Mouse (Mus musculus) kidney, embryonic 14.5 days (tissue): ENCODE measurements at regions not wholly inside any gene's neighbourhood (a gene's known extent, or its start where the extent isn't known, plus 50 kb on each side); places are given as distances from the start of the nearest gene placed in this dataset.

Source experiments
- ATAC-seq: fragments of 200-750 bp; cut with Nextera tagmentation; 2 replicates; pipeline ENCODE4 v1.8.0; 2017; ENCODE audit warnings: moderate number of reproducible peaks, mild to moderate bottlenecking, moderate TSS enrichment, moderate library complexity; ENCODE audit not compliant: low FRiP score, low TSS enrichment
- H3K27ac ChIP-seq: fragments of 300-500 bp; sonication (generic); 2 replicates; pipeline ENCODE4 v1.5.1; 2014; ENCODE audit warnings: low read depth, mild to moderate bottlenecking, low read length, moderate library complexity, mixed read lengths
- H3K27me3 ChIP-seq: fragments of 300-500 bp; sonication (generic); 2 replicates; pipeline ENCODE4 v1.6.1; 2014; ENCODE audit warnings: mild to moderate bottlenecking, low read length; ENCODE audit not compliant: control insufficient read depth, insufficient read depth
- H3K36me3 ChIP-seq: fragments of 300-500 bp; sonication (generic); 2 replicates; pipeline ENCODE4 v1.6.1; 2014; ENCODE audit warnings: low read length, mixed read lengths; ENCODE audit not compliant: control insufficient read depth, insufficient read depth
- H3K4me1 ChIP-seq: fragments of 300-500 bp; sonication (generic); 2 replicates; pipeline ENCODE4 v1.6.1; 2014; ENCODE audit warnings: low read length, mixed read lengths; ENCODE audit not compliant: control insufficient read depth, insufficient read depth
- H3K4me2 ChIP-seq: fragments of 300-500 bp; sonication (generic); replicated peaks from 2 replicates; pipeline ENCODE4 v1.6.1; 2014; ENCODE audit warnings: low read depth, mild to moderate bottlenecking, low read length
- H3K4me3 ChIP-seq: fragments of 300-500 bp; sonication (generic); 2 replicates; pipeline ENCODE4 v1.5.1; 2014; ENCODE audit warnings: mild to moderate bottlenecking, low read length
- H3K9ac ChIP-seq: fragments of 300-500 bp; sonication (generic); 2 replicates; pipeline ENCODE4 v1.6.1; 2014; ENCODE audit warnings: low read depth, mild to moderate bottlenecking, low read length, moderate library complexity
- H3K9me3 ChIP-seq: fragments of 300-500 bp; sonication (generic); 2 replicates; pipeline ENCODE4 v1.6.1; 2016; ENCODE audit warnings: low read length; ENCODE audit not compliant: control insufficient read depth
- WGBS: fragments of 180-500 bp; shearing (Covaris S2); extraction: QIAGEN DNeasy Blood & Tissue Kit; methylation state at CpG from one replicate; pipeline ENCODE4 v1.1.7; 2014; 5-methylcytosine and 5-hydroxymethylcytosine counted together

- 43% methylated on average over 15 of the region's 15 CpGs for WGBS
- ATAC-seq: peak; percentile 91
- Histone ChIP-seq H3K27me3 (no peaks in the 10 kb centered on the region), H3K36me3 (no peaks in the 10 kb centered on the region), H3K4me2 (no peak overlapping the region), H3K4me3 (no peak overlapping the region), H3K27ac (peak overlapping the region; percentile 53; the same call in 1 of the 2 replicates), H3K9ac (no peak overlapping the region), H3K9me3 (no peaks in the 10 kb centered on the region), H3K4me1 (peaks cover 19% of the 10 kb centered on the region; the same call in 1 of the 2 replicates)
These were observed 73.3 kb upstream of the Hmcn1 start for GRCm38 (mm10) chr1:151066379-151067128.

GRCm38 (mm10) chr1:151074508-151075314, 81.5 kb upstream of the Hmcn1 start:
- WGBS: 90% methylated on average over 16 of the region's 16 CpGs
- Histone ChIP-seq H3K9me3 (no peaks in the 10 kb centered on the region), H3K27ac (no peak overlapping the region), H3K4me2 (no peak overlapping the region), H3K9ac (no peak overlapping the region), H3K27me3 (no peaks in the 10 kb centered on the region), H3K4me1 (no peaks in the 10 kb centered on the region), H3K36me3 (no peaks in the 10 kb centered on the region), H3K4me3 (no peak overlapping the region)
- no peak for ATAC-seq

GRCm38 (mm10) chr1:151075541-151075940, 82.3 kb upstream of the Hmcn1 start:
- WGBS: 86% methylated on average over 6 of the region's 6 CpGs
- no peak overlapping the region for H3K9ac ChIP-seq
- ATAC-seq: no peak

GRCm38 (mm10) chr1:151078909-151079522, 85.8 kb upstream of the Hmcn1 start:
- H3K4me1 ChIP-seq: peaks cover 4% of the 10 kb centered on the region; the same call in 1 of the 2 replicates
- H3K27ac ChIP-seq: no peak overlapping the region
- no peaks in the 10 kb centered on the region for H3K27me3 ChIP-seq
- 34% methylated on average over 16 of the region's 16 CpGs for WGBS
- H3K36me3 ChIP-seq: no peaks in the 10 kb centered on the region
- no peaks in the 10 kb centered on the region for H3K9me3 ChIP-seq
- H3K9ac ChIP-seq: no peak overlapping the region
- H3K4me3 ChIP-seq: no peak overlapping the region
- H3K4me2 ChIP-seq: no peak overlapping the region
- peak; percentile 77; the same call in 1 of the 2 replicates for ATAC-seq

More at GRCm38 (mm10) chr1:151075541-151075940, 82.3 kb upstream of the Hmcn1 start:
- Histone ChIP-seq H3K36me3 (no peaks in the 10 kb centered on the region), H3K9me3 (no peaks in the 10 kb centered on the region), H3K27me3 (no peaks in the 10 kb centered on the region), H3K4me3 (no peak overlapping the region), H3K27ac (no peak overlapping the region), H3K4me1 (peaks cover 3% of the 10 kb centered on the region; the same call in 1 of the 2 replicates), H3K4me2 (no peak overlapping the region)

GRCm38 (mm10) chr1:151079614-151080360, 86.6 kb upstream of the Hmcn1 start:
- Histone ChIP-seq H3K27ac (no peak overlapping the region), H3K9ac (no peak overlapping the region), H3K36me3 (no peaks in the 10 kb centered on the region), H3K4me2 (no peak overlapping the region), H3K4me3 (no peak overlapping the region), H3K27me3 (no peaks in the 10 kb centered on the region), H3K4me1 (peaks cover 4% of the 10 kb centered on the region; the same call in 1 of the 2 replicates), H3K9me3 (no peaks in the 10 kb centered on the region)
- 65% methylated on average over 15 of the region's 15 CpGs for WGBS
- ATAC-seq: no peak

GRCm38 (mm10) chr1:151080510-151080980, 87.3 kb upstream of the Hmcn1 start:
- peaks cover 4% of the 10 kb centered on the region; the same call in 1 of the 2 replicates for H3K4me1 ChIP-seq
- H3K9ac ChIP-seq: no peak overlapping the region
- H3K4me3 ChIP-seq: no peak overlapping the region; the same call in 1 of the 2 replicates
- ATAC-seq: no peak
- H3K27me3 ChIP-seq: no peaks in the 10 kb centered on the region
- H3K27ac ChIP-seq: no peak overlapping the region
- 40% methylated on average over 9 of the region's 9 CpGs for WGBS
- H3K4me2 ChIP-seq: 0 out of 2 replicates have a peak overlapping the region, but pooled peaks have one; percentile 11
- H3K9me3 ChIP-seq: no peaks in the 10 kb centered on the region
- no peaks in the 10 kb centered on the region for H3K36me3 ChIP-seq

GRCm38 (mm10) chr1:151082510-151083033, 89.3 kb upstream of the Hmcn1 start:
- Histone ChIP-seq H3K27ac (no peak overlapping the region), H3K36me3 (no peaks in the 10 kb centered on the region), H3K9me3 (no peaks in the 10 kb centered on the region), H3K4me3 (no peak overlapping the region), H3K4me2 (no peak overlapping the region), H3K27me3 (no peaks in the 10 kb centered on the region), H3K4me1 (peaks cover 4% of the 10 kb centered on the region; the same call in 1 of the 2 replicates), H3K9ac (no peak overlapping the region)
- 89% methylated on average over 5 of the region's 5 CpGs for WGBS
- no peak for ATAC-seq

GRCm38 (mm10) chr1:151083806-151084205, 90.6 kb upstream of the Hmcn1 start:
- ATAC-seq: no peak
- 73% methylated on average over 2 of the region's 2 CpGs for WGBS

More at GRCm38 (mm10) chr1:151083806-151084205, 90.6 kb upstream of the Hmcn1 start:
- Histone ChIP-seq H3K9me3 (no peaks in the 10 kb centered on the region), H3K36me3 (no peaks in the 10 kb centered on the region), H3K27ac (no peak overlapping the region), H3K4me1 (peaks cover 4% of the 10 kb centered on the region; the same call in 1 of the 2 replicates), H3K4me3 (no peak overlapping the region), H3K27me3 (no peaks in the 10 kb centered on the region), H3K4me2 (no peak overlapping the region), H3K9ac (no peak overlapping the region)
